Mouse (Mus musculus): ENCODE results near the gene Grik1. TPM values are rescaled to one million over a fixed set of nuclear protein-coding genes. Genes with fewer than 3 reads are reported as not detected.

The Grik1 gene
- not detected for total RNA-seq (2021)
- long read RNA-seq, experiment 1: 0 reads
- long read RNA-seq, experiment 2: 0 reads

DNA sequence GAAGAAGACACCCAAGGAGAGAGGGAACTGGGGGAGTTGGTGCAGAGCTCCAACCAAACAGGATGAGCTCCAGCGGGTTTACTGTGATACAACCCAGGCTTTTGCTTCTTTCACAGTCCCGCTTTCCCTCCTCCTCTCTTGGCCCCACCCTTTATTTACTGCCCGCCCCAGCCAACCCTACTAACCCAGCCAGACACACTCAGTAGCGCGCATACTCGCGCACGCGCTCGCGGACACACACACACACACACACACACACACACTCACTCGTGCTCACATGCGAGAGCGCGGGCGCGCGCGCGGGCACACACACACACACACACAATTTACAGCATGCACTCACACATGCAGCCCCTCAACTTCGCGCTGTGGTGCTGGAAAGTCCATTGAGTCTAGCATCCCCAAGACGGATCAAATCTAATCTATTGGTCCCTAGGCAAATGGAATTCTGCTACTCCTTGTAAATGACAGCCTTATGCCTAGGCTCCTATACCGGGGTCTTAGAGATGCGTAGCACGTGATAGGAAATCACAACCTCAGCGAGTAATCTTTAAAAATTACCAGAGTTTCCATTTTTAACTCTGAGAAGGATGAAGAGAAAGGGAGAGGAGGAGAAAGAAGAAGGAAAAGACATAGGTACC lies at the start of gene Grik1:
Gene Grik1, minus strand, starts transcription at position 134 of the 641 bp plus-strand sequence.
- no peak for DNase-seq (ENCODE audit: low spot score)

DNA sequence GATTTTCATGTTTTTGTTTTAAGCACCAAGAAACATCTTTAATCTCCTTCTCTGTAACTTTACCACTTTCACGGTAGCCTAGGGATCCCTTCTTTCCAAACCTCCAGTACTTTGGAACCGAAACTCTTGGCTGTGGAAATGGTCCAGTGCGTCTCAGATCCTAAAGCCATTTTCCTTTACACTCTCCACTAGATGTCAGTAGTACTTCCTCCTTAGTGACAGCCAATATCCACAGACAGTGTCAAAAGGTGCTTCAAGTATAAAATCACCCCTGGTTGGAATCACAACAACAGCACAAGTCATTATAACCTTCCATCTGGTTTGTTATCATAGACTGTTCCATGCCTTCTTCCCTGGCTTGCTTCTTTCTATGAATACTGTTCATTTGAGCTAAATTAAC lies 4.1 kb upstream of the Grik1 start:
- DNase-seq (ENCODE audit: low spot score): no peak

DNA sequence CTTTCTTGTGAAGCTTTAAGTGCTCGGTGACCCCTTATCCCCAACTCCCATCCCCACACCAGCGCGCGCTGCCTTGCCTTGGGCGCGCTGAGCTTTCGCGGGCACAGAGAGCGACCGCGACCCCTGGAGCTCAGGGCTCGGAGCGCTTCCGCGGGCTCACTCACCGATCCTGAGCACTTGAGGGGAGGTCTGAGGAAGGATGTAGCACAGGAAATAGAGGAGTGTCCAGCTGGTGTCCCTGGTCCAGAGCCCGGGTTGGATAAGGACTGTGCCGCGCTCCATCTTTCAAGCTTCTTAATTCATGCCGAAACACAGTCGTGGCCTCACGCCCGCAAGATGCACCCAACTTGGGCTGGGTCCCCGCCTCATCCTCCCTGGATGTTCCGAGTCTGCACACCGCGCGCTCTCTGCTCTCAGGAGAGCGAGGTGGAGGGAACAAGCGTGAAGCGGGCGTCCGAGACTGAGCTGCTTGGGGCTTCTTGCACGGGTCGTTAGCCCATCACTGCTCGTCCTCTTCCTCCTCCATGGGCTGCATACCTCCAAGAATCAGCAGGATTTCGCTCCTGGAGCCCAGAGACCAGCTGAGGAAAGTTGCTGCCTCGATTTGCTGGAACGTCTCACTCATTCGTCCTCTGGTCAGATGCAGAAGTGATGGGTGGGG lies 514 bp downstream of the Grik1 start:
- DNase-seq (ENCODE audit: low spot score): no peak

DNA sequence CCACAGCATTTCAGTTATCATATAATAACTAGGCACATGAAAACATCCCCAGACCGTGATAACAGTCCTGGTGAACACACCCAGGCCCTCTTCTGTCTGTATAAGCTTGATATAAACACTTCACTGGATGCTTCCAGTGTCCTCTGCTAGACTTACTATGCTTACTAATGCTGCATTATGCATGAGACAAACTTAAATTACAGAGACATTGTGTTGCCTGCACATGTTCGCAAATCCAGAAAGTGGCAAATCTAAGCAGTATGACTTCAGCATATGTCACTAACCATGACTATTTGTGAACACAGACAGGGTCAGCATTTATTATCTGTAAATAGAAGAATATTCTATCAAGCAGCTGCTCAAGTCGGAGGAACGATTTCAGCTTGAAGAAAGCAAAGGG lies 31.7 kb downstream of the Grik1 start:
- DNase-seq (ENCODE audit: low spot score): no peak

GRCm38 (mm10) chr16:88257072-88257471 lies 33.0 kb downstream of the Grik1 start:
- no peak for DNase-seq (ENCODE audit: low spot score)

GRCm38 (mm10) chr16:88256101-88256500 lies 34.0 kb downstream of the Grik1 start:
- no peak for DNase-seq (ENCODE audit: low spot score)

DNA sequence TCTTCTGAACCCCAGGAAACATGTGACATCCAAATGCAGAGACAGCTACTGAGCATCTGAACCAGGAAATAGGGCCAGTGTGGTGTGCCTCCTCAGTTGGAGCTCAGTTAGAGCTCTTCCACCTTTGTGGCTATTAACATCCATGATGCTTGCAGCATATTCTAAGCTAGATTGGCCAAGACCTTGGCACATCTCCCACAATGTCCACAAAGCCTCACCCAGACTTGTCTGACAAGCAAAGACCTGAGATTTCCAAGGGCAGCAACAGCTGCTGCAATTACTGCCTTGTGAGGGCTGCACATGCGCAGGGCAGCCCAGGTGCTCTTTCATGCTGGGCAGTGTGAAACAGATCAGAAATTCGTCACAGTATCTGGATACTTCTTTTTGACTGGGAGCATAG lies 37.4 kb downstream of the Grik1 start:
- DNase-seq (ENCODE audit: low spot score): no peak

- no peak for DNase-seq (ENCODE audit: low spot score)
Measured at GRCm38 (mm10) chr16:88251049-88251448, 39.0 kb downstream of the Grik1 start.

GRCm38 (mm10) chr16:88249825-88250224 lies 40.2 kb downstream of the Grik1 start:
- DNase-seq (ENCODE audit: low spot score): no peak

GRCm38 (mm10) chr16:88247586-88247985 lies 42.5 kb downstream of the Grik1 start:
- no peak for DNase-seq (ENCODE audit: low spot score)

DNA sequence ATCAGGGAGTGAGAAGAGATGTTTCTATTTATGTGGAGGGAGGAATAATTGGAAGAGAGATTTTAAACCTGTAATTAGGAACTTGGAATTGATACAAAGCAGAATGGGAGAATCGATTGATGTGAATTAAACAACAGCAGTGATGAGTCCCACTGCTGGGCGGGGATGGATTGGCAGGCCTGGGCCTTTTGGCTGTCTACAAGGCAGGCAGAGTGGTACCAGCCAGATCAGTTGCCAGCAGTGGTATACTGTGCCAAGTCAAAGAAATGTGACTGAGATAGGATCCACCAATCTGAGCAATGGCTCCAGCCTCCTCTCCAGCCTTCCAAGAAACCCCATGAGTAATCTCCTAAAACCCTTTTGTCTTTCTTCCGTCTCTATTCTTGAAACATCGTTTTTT lies 45.4 kb downstream of the Grik1 start:
- no peak for DNase-seq (ENCODE audit: low spot score)

GRCm38 (mm10) chr16:88225616-88226015 lies 64.4 kb downstream of the Grik1 start:
- DNase-seq (ENCODE audit: low spot score): no peak

DNA sequence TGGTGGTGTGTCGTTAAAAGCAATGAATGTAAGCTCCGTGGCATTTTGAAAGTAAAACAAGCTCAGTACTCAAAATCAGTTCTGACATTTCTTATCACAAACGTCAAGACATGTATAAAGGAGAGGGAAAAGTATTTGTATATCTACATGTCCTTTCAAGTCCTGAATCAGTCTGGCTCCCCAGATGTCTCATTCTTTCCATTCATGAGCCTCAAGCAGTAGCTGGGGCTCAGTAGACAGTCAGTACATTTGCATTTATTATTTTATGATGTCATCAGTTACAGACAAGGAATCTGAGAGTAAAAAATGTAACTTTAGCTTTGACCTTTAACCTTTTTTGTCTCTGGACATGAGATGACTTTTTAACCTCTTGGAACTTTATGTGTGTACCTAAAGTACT lies 68.1 kb downstream of the Grik1 start:
- no peak for DNase-seq (ENCODE audit: low spot score)

DNA sequence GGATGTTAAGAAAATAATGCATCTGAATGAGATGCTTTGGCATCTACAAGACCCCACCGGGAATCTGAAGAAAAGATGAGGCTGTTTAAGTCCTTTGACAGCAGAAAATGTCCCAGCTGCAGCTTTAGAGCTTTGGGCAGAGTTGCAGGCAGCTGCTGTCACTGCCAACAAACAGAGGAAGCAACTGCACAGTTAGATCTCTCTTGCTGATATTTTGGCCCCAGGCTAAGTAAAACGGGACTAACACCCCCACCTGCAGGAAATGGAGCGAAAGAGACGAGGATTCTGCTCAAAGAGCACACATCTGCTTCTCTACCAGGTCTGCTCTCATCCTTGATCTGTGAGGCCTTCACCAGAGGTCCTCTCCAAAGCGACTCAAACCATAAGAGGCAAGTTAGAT lies 77.5 kb downstream of the Grik1 start:
- no peak for DNase-seq (ENCODE audit: low spot score)

GRCm38 (mm10) chr16:88211852-88212251 lies 78.2 kb downstream of the Grik1 start:
- no peak for DNase-seq (ENCODE audit: low spot score)

DNA sequence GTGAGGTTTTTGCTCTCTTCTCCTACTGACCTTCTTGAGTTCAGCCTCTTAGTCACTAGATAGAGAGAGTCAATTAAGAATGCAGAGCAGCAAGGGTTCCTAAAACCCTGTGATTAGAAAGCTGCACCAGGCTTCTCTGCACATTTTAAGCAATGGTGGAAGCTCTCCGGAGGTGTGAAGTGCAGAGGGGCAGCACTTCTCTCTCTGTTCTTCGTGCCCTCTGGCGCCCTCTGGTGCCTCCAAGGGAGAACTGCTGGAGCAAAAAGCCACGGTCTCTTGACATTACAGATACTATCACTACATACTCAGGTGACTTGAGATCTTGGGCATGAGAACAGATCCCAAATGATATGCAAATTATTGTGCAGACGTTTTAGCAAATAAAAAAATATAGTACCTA lies 85.7 kb downstream of the Grik1 start:
- peak; percentile 9 for DNase-seq (ENCODE audit: low spot score)

GRCm38 (mm10) chr16:88203985-88204384 lies 86.1 kb downstream of the Grik1 start:
- DNase-seq (ENCODE audit: low spot score): no peak

- DNase-seq (ENCODE audit: low spot score): no peak
Measured at GRCm38 (mm10) chr16:88187433-88188037, 102.5 kb downstream of the Grik1 start.

GRCm38 (mm10) chr16:88178813-88179212 lies 111.3 kb downstream of the Grik1 start:
- DNase-seq (ENCODE audit: low spot score): no peak

DNA sequence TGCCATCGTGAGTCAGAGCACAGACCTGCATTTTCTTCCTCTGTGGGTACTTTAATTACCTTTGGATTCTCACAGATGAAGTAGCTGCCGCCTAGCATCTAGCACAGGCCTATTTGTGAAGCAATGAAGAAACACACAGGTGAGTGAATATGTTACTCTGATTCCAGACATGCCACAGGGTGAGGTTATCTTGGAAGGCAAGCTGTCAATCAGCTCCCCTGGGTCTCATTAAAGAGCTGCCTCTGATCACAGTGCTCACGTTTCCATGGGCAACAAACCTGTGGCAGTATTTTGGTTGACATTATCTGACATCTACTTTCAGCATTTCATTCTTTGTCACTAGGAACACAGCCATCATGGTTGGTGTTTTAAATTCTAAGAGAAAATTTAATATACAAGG lies 112.7 kb downstream of the Grik1 start:
- no peak for DNase-seq (ENCODE audit: low spot score)

- no peak for DNase-seq (ENCODE audit: low spot score)
Measured at GRCm38 (mm10) chr16:88174083-88174721, 115.9 kb downstream of the Grik1 start.

DNA sequence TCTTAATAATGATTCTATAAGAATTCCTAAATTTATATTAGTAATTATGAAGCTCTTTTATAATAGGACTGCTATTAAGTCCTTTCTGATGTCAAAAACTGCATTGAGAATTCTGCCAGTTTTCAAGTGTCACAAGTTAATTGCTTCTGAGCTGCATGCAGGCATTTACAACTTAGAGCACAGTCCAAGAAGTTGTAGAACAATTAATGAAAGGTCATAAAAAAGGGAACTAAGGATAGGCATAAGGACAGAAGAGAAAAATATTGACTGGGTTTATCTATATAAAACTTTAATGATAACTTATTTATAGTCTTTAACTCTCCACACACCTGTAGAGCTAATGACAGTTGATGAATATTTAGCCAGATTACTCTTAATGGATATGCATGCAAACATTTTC lies 123.5 kb downstream of the Grik1 start:
- no peak for DNase-seq (ENCODE audit: low spot score)

Measured in gastrocnemius, adult 18-20 months (tissue).